Mouse (Mus musculus) forebrain, embryonic 13.5 days (tissue): ENCODE data around the gene Apba2. TPM values are rescaled to one million over a fixed set of nuclear protein-coding genes. Genes with fewer than 3 reads are reported as not detected.

Source experiments
- ATAC-seq: fragments of 200-750 bp; cut with Nextera tagmentation; 2 replicates; pipeline ENCODE4 v1.8.0; 2017
- H3K27ac ChIP-seq: fragments of 300-500 bp; sonication (generic); 2 replicates; pipeline ENCODE4 v1.5.1; 2015; ENCODE audit warnings: inconsistent platforms, mild to moderate bottlenecking, moderate library complexity
- H3K27me3 ChIP-seq: fragments of 300-500 bp; sonication (generic); 2 replicates; pipeline ENCODE4 v1.6.1; 2015; ENCODE audit warnings: mild to moderate bottlenecking, inconsistent platforms
- H3K36me3 ChIP-seq: fragments of 300-500 bp; sonication (generic); 2 replicates; pipeline ENCODE4 v1.6.1; 2015; ENCODE audit warnings: mild to moderate bottlenecking, inconsistent platforms; ENCODE audit not compliant: poor library complexity, severe bottlenecking
- H3K4me1 ChIP-seq: fragments of 300-500 bp; sonication (generic); 2 replicates; pipeline ENCODE4 v1.6.1; 2015; ENCODE audit warnings: inconsistent platforms
- H3K4me2 ChIP-seq: fragments of 300-500 bp; sonication (generic); 2 replicates; pipeline ENCODE4 v1.6.1; 2015; ENCODE audit warnings: inconsistent platforms, mild to moderate bottlenecking, moderate library complexity
- H3K4me3 ChIP-seq: fragments of 300-500 bp; sonication (generic); 2 replicates; pipeline ENCODE4 v1.5.1; 2015; ENCODE audit warnings: mild to moderate bottlenecking, inconsistent platforms
- H3K9ac ChIP-seq: fragments of 300-500 bp; sonication (generic); 2 replicates; pipeline ENCODE4 v1.6.1; 2015; ENCODE audit warnings: mild to moderate bottlenecking, inconsistent platforms
- H3K9me3 ChIP-seq: fragments of 300-500 bp; sonication (generic); replicated peaks from 2 replicates; pipeline ENCODE4 v1.6.1; 2016; ENCODE audit warnings: inconsistent platforms
- WGBS: fragments of 180-500 bp; shearing (Covaris S2); methylation state at CpG from one replicate; pipeline ENCODE4 v1.1.7; 2015; 5-methylcytosine and 5-hydroxymethylcytosine counted together
- polyA plus RNA-seq: library from polyadenylated mRNA; unstranded; fragments of >200 nt; fragmentation: Nextera tagmentation; extraction: Ambion mirVana; gene quantifications from 2 replicates; pipeline ENCODE4 v1.2.1, GENCODE M21; 2015

Apba2 gene
- polyA plus RNA-seq, 1 experiment from 2014 or later, result 115 TPM

DNA sequence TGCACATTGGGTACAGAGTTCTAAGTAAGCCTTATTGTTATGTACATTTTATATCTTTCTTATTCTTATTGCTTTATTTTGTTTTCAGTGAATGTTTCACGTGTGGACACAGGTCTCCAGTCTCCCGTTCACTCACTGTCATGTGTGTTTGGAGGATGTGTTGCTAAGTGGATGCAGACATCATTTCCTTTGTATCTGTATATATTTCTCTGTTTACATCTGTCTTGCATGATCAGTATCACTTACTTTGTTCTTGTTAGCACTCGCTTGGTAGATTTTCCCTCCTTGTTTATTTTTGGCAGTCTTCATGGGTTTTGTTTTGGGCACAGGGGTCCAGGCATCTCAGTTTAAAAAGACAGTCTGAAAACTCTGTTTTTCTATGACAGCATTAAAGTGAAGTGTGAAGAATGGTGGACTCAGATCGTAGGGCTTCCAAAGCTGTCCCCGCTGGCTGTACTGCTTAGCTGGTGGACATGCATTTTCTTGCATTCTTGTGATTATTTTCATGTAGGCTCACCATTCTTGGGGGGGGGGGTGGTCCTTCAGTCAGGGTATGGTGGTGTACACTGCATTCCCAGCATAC, 164.3 kb downstream of the Apba2 start:
- no peaks in the 10 kb centered on the region for H3K27me3 ChIP-seq
- no peaks in the 10 kb centered on the region for H3K36me3 ChIP-seq
- no peak overlapping the region for H3K4me3 ChIP-seq
- no peak overlapping the region for H3K4me2 ChIP-seq
- 97% methylated on average over 5 of the region's 5 CpGs for WGBS
- H3K9me3 ChIP-seq, result no peaks in the 10 kb centered on the region
- no peak overlapping the region for H3K9ac ChIP-seq
- ATAC-seq, result no peak
- no peaks in the 10 kb centered on the region for H3K4me1 ChIP-seq
- H3K27ac ChIP-seq, result no peak overlapping the region

DNA sequence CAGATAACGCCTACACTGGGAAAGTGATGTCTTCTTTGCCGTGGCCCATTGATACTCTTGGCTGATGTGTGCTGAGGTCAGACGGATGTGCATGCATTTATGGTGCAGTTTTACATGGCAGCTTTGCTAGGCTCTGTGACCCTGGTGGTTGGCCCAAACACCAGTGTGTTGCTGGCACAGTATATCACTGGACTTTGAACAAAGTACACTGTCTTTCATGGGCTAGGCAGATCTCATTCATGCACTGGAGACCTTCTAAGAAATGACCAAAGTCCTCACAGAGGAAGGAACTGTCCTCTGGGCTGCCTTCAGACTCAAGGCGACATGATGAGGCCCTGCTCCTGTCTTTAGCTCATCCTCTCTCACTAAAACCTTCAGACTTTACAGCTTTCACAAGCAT, 166.5 kb downstream of the Apba2 start:
- Histone ChIP-seq H3K4me2 (no peak overlapping the region), H3K9ac (no peak overlapping the region), H3K4me1 (no peaks in the 10 kb centered on the region), H3K4me3 (no peak overlapping the region), H3K27me3 (no peaks in the 10 kb centered on the region), H3K27ac (no peak overlapping the region), H3K9me3 (no peaks in the 10 kb centered on the region), H3K36me3 (no peaks in the 10 kb centered on the region)
- WGBS, result 90% methylated on average over 4 of the region's 4 CpGs
- ATAC-seq, result no peak

DNA sequence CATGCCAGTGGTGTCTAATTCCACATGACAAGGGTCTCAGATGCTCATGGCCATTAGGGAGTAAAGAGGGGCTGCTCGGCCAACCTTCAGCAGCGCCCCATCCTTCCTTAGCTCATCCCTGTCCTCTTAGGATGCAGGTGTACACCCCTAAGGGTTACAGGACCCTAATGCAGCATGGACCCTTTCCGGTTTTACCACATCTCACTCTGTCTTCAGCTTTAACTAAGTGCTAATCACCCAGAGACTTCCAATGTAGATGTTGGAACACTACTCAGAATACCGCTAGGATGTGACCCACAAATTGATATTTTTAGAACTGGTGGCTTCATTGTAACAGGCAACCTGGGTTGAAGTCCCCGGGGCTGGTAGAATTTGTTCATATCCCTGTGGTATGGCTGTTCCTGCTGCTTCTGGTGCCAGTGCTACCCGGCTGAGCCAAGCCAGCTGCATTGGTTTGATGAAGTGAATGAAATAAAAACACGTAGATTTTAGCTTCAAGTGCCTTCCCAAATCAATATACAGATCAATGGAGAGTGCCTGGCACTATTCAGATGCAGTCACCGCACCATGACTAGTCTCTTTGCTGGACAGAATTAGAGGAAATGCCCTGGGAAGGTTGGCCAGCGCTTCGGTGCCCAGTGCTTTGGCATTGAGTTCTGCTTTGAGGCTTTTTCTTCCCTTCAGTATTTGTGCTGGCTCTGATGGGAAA, 178.4 kb downstream of the Apba2 start:
- Histone ChIP-seq H3K4me2 (no peak overlapping the region), H3K9ac (no peak overlapping the region), H3K27ac (no peak overlapping the region), H3K9me3 (no peaks in the 10 kb centered on the region), H3K4me1 (0 out of 2 replicates have a peak, but pooled peaks cover 5% of the 10 kb centered on the region), H3K36me3 (no peaks in the 10 kb centered on the region), H3K27me3 (no peaks in the 10 kb centered on the region), H3K4me3 (no peak overlapping the region)
- ATAC-seq, result no peak
- WGBS, result 87% methylated on average over 10 of the region's 10 CpGs

DNA sequence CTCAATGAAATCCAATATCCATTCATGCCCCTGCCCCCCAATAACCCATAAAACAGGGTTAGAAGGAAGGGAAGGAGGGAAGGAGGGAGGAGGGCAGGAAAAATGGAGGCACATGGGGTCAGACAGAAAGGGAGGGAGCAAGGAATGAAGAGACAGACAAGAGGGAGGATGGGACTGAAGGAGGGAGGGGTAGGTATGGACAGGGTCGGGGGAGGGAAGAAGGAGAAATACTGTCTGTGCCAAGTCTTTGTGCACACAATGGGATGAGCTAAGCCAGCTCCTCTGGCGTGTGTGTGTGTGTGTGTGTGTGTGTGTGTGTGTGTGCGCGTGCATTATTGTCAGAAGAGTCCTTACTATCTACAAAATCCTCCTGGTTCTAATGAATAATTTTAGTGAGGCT, 183.4 kb downstream of the Apba2 start:
- Histone ChIP-seq H3K9ac (no peak overlapping the region), H3K27me3 (no peaks in the 10 kb centered on the region), H3K4me1 (peaks cover 21% of the 10 kb centered on the region), H3K9me3 (no peaks in the 10 kb centered on the region), H3K27ac (no peak overlapping the region; the same call in 1 of the 2 replicates), H3K4me3 (no peak overlapping the region), H3K4me2 (no peak overlapping the region), H3K36me3 (no peaks in the 10 kb centered on the region)
- no peak for ATAC-seq
- WGBS, result 75% methylated on average over 4 of the region's 4 CpGs

DNA sequence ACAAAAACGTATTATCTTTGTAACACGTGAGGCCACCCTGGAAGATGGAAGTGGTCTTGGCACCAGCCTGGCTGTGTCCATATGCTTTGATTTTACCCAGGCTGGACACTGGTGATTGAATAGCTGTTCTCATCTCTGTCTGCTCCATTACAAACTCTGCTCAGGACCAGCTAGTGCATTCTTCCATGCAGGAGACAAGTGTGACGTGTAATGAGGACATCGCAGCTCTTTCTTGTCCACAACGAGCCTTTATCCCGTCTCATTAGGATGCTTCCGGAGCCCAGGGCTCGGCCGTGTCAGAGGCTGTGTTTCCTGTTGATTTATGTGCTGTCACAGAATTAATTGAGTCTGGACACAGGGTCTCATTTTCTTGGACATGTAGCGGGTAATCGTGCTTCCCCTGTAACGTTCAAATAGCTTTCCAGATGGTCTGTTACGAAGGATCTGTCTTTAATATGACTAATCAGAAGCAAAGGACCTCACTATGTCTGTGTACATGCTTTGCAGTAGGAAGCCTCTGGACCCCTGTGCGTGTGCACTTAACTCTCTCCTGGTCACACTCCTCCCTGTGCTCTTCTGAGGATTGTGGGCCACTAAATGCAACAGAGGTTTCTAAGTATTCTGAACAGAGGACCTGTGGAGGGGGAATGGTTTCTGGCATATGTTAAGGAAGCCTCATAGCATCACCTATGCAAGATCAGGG, 186.8 kb downstream of the Apba2 start:
- no peaks in the 10 kb centered on the region for H3K9me3 ChIP-seq
- H3K4me1 ChIP-seq, result peaks cover 21% of the 10 kb centered on the region
- no peaks in the 10 kb centered on the region for H3K27me3 ChIP-seq
- no peak overlapping the region for H3K4me3 ChIP-seq
- peak overlapping the region; percentile 49; the same call in 1 of the 2 replicates for H3K27ac ChIP-seq
- WGBS, result 47% methylated on average over 14 of the region's 14 CpGs
- H3K36me3 ChIP-seq, result no peaks in the 10 kb centered on the region
- peak; percentile 58 for ATAC-seq
- H3K4me2 ChIP-seq, result no peak overlapping the region
- H3K9ac ChIP-seq, result no peak overlapping the region

DNA sequence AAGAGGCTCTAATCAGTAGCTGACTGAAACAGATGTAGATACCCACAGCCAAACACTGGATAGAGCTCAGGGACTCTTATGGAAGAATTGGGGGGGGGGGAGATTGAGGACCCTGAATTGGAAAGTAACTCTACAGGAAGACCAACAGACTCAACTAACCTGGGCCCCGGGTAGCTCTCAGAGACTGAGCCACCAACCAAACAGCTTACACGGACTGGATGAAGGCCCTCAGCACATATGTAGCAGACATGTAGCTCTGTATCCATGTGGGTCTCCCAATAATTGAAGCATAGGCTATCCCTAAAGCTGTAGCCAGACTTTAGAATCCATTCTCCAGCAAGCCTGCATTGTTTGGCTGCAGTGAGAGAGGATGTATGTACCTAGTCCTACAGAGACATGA, 190.3 kb downstream of the Apba2 start:
- Histone ChIP-seq H3K9me3 (no peaks in the 10 kb centered on the region), H3K4me1 (peaks cover 37% of the 10 kb centered on the region), H3K27ac (no peak overlapping the region), H3K4me3 (no peak overlapping the region), H3K27me3 (no peaks in the 10 kb centered on the region), H3K4me2 (no peak overlapping the region), H3K9ac (no peak overlapping the region), H3K36me3 (peaks cover 10% of the 10 kb centered on the region; the same call in 1 of the 2 replicates)
- no peak for ATAC-seq
- 89% methylated on average over 2 of the region's 2 CpGs for WGBS

DNA sequence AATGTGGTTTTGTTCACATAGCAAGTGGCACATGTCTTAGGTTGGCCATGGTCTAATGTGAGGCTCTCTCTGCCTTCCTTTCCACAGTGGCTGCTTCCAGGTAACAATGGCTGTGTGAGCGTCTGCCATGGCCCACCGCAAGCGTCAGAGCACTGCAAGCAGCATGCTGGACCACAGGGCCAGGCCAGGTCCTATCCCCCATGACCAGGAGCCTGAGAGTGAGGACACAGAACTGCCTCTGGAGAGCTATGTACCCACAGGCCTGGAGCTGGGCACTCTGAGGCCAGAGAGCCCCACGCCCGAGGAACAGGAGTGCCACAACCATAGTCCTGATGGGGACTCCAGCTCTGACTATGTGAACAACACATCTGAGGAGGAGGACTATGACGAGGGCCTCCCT, 193.4 kb downstream of the Apba2 start:
- Histone ChIP-seq H3K36me3 (peaks cover 10% of the 10 kb centered on the region; the same call in 1 of the 2 replicates), H3K4me3 (no peak overlapping the region), H3K9me3 (no peaks in the 10 kb centered on the region), H3K27ac (no peak overlapping the region), H3K27me3 (no peaks in the 10 kb centered on the region), H3K9ac (no peak overlapping the region), H3K4me1 (peaks cover 51% of the 10 kb centered on the region), H3K4me2 (no peak overlapping the region)
- 91% methylated on average over 6 of the region's 6 CpGs for WGBS
- no peak for ATAC-seq

DNA sequence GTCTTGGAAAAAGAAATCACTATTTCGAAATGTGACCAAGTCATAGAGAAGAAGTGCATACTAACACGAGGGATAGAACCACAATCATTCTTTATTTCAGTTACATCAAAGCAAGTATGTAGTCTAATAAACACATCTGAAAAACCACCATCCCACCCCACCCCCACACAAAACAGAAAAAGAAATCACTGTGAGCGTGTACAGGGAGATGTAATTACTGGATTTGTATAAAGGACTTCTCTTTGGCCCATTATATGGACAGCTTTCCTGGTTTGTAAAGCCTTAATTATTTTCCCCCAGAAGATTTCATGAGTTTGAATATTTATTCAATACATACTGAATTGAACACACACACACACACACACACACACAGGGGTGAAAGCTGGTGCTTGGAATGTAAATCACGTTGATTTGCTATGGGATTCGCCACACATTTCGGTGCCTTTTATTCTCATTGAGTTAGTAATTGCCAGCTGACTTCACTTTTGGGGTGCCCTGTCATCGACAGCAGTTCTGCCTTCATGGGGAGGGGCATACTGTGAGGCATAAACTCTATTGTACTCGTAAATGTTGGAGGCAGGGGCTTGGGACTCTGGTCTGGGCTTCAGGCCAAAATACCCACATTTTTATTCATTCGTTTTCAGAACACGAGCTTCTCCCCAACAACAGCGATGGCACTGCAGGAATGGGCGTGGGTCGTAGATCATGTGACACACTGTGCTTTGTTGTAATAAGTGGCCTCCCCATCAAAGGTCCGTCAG, 195.2 kb downstream of the Apba2 start:
- H3K4me3 ChIP-seq, result no peak overlapping the region
- H3K9ac ChIP-seq, result no peak overlapping the region
- ATAC-seq, result peak; percentile 92
- peaks cover 10% of the 10 kb centered on the region; the same call in 1 of the 2 replicates for H3K36me3 ChIP-seq
- peak overlapping the region; percentile 23; the same call in 1 of the 2 replicates for H3K4me2 ChIP-seq
- H3K9me3 ChIP-seq, result no peaks in the 10 kb centered on the region
- peaks cover 54% of the 10 kb centered on the region for H3K4me1 ChIP-seq
- 19% methylated on average over 14 of the region's 14 CpGs for WGBS
- H3K27ac ChIP-seq, result peak overlapping the region; percentile 70
- H3K27me3 ChIP-seq, result no peaks in the 10 kb centered on the region

DNA sequence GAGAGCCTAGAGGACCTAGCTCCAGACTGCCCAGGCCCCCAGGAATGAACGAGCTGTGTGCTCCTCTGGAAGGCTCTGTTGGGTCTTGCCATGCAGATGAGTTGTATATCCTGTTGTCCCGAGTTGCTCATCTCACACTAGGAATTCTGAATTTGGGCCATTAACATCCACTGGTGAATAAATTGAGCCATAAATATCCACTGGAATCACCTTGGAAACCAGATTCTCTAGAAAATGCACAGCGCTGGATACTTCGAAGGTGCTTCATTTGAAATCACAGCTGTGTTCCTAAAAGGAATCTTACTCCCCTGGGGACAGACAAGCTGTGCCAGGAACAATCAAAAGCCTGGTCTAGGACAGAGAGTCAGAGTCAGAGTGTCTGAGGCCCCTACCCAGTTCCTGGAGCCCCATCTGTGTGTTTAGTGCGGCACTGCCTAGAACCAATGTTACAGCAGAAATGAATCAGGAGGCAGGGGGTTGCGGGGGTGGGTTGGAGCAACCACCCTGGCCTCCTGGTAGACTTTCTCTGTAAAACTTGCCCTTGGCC, 196.4 kb downstream of the Apba2 start:
- no peak overlapping the region for H3K4me2 ChIP-seq
- H3K27me3 ChIP-seq, result no peaks in the 10 kb centered on the region
- H3K4me3 ChIP-seq, result no peak overlapping the region
- ATAC-seq, result no peak
- H3K4me1 ChIP-seq, result peaks cover 54% of the 10 kb centered on the region
- 63% methylated on average over 6 of the region's 6 CpGs for WGBS
- H3K9ac ChIP-seq, result no peak overlapping the region
- H3K27ac ChIP-seq, result peak overlapping the region; percentile 70
- H3K36me3 ChIP-seq, result peaks cover 10% of the 10 kb centered on the region; the same call in 1 of the 2 replicates
- no peaks in the 10 kb centered on the region for H3K9me3 ChIP-seq

DNA sequence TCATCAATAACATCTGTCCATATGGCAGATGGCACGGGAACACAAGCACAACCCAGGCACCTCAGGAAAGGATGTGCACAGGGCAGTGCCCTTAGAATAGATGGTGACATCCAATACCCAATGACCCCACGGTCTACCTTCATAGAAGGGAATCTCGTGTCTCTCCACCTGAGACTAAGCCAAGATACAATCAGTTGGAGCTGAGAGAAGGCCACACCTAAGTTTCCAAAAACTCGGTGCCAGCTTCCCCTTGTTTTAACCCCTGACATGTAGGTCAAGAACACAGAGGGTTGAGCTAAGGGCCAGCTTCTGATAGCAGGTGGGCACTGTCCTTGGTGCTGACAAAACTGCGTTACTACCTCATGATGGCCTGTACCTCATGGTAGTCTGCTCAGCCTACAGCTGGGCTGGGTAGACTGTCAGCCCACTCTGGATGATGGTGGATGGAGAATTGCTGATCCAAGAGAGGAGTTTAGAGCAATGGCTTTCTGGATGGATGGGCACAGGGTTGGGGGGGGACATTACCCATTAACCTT, 202.6 kb downstream of the Apba2 start:
- H3K27me3 ChIP-seq, result no peaks in the 10 kb centered on the region
- H3K36me3 ChIP-seq, result no peaks in the 10 kb centered on the region
- no peak overlapping the region for H3K4me2 ChIP-seq
- H3K4me3 ChIP-seq, result no peak overlapping the region
- peaks cover 11% of the 10 kb centered on the region for H3K4me1 ChIP-seq
- H3K27ac ChIP-seq, result no peak overlapping the region
- WGBS, result 78% methylated on average over 5 of the region's 5 CpGs
- peak; percentile 36; the same call in 1 of the 2 replicates for ATAC-seq
- H3K9me3 ChIP-seq, result no peaks in the 10 kb centered on the region
- no peak overlapping the region for H3K9ac ChIP-seq

DNA sequence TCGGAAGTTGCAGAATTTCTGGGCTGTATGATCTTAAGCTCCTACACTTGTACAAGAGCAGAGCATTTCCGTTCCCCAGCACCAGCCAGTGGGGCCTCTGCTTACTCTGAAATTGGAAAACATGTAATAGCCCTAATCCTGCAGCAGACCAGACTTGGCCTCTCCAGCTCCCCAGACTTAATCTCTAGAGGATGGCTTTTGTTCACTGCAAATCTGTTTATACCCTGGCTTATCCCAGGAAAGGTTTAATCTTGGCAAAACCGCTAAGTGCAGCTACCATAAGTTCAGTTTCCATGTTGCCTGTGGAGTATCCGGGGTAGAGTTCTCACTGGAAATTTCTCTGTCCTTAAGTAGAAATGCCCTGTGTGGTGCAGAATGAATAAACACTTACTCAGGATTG, 206.7 kb downstream of the Apba2 start:
- ATAC-seq, result no peak
- Histone ChIP-seq H3K27ac (no peak overlapping the region), H3K9ac (no peak overlapping the region), H3K9me3 (no peaks in the 10 kb centered on the region), H3K4me3 (no peak overlapping the region), H3K4me2 (no peak overlapping the region), H3K4me1 (no peaks in the 10 kb centered on the region), H3K27me3 (no peaks in the 10 kb centered on the region), H3K36me3 (no peaks in the 10 kb centered on the region)
- WGBS, result 77% methylated on average over 4 of the region's 4 CpGs
